Mouse (Mus musculus) retina, embryonic 14.5 days (tissue): Measurements from ENCODE around the gene Fam72a.

Experiments
- DNase-seq: peaks from one replicate; pipeline ENCODE4 v3.0.0-alpha.2; 2015; ENCODE audit warnings: low spot score

Fam72a gene

DNA sequence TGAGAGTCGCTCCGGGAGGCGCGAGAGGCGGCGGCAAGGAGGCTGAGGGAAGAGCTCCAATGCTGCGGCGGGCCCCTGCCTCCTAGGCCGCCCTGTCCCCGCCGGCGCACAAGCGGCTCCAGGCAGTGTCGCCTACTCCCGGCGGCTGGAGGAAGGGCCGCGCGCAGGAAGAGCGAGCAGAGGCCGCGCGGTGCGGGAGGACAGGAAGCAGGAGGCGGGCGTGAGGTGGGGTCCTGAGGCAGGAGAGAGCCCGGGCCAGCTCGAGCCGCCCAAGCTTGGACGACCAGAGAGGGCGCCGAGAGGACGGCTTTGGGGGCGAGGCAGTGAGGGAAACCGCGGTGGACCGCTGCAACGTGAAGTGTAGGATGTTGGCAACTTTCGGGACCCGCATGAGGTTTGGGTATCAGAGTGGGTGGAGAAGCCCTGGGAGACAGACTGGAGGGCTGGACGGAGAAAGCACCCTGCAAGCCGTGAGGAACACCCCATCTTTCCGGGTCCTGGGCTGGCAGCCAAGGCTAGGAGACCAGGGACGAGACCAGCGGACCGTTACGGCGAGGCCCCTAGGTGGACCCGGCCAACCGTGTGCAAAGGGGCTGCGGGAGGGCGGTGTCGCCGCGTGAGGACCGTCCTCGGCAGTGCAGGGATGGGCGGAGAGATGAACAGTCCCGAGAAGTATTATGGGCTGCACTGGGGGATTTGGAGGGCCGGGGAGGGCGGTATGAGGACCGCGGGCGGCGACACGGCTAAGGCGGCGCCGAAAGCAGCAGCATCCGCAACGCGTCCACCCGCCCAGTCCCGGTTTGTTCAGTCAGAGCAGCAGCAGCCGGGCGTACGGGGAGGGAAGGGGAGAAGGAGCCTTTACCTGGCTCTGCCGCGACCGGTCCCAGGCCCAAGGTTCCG lies 1.1 kb upstream of the Fam72a start:
- peak; percentile 66 for DNase-seq

DNA sequence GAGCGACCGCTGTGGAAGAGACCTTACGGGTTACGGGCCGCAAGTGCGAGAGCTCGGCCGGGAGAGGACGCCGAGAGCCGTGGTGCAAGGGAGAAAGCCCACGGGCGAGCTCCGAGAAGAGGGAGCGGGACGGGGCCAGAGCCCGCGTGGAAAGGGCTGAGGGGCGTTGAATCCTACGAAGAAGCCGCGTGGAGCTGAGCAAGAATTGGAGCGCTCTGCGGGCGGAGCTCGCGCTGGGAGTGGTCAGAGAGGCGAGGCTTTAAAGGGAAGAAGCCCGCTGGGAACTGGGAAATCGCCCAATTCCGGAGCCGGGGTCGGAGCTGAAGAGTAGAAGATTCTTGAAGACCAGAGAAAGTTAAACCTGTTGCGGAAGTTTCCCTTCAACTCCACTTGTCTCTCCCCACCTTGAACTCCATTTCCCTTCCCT lies 391 bp downstream of the Fam72a start:
- peak; percentile 68 for DNase-seq

DNA sequence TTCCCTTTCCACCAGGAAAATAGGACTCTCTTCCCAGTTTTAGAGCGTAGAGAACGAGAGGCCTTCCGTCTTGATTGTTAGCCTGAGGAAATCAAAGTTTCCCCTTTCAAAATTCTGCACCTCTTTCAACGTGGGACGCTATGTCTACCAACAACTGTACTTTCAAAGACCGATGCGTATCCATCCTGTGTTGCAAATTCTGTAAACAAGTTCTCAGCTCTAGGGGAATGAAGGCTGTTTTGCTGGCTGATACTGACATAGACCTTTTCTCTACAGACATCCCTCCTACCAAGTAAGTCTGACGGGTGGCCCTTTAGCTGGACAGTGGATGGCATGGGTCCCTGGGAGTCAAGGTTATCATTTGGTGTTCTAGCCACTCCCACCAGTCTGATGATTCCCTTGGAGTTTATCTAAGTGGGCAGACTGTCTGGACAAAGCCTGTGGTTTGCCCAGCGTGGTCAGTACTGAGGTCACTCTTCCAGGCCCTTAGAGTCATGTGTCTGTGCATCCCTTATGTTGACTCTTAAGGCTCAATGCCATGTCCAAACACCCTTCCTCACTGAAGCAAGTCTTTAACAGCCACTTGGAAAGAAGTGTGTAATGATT lies 961 bp downstream of the Fam72a start:
- DNase-seq = peak; percentile 29

DNA sequence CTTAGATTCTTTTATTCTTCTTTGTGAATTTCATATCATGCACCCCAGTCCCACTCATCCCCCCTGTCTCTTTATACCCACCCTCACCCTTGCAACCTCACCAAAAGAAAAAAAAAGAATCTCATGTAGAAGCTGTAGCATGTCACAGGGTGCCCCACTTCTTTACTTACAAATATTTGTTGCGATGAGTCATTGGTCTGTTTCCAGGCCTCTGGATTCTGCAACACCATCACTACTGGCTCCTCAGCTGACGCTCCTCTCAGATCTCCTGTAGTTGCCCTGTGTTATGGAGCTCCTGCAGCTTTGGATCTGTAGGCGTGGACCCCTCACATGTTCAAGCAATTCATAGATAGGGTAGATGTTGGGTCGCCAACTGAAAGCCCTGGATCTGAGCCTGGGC lies 12.1 kb downstream of the Fam72a start:
- DNase-seq = no peak

DNA sequence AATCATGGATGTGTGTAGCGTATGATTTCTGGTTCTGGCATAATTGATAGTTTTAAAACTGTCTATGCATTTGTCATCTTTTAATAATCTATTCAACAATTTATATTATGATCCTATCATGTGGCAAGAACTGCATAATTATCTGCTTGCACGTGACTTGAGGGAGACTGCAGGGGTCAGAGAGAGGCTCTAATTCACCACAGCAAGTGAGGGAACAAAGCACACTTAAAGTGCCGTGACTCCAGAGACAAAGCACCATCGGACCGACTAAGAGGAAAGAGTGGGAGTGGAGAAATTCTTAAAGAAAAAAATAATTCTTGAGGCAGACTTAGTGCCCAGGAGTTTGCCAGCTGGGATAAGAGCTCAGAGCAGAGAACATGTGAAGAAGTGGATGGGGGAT lies 13.1 kb downstream of the Fam72a start:
- DNase-seq = no peak

DNA sequence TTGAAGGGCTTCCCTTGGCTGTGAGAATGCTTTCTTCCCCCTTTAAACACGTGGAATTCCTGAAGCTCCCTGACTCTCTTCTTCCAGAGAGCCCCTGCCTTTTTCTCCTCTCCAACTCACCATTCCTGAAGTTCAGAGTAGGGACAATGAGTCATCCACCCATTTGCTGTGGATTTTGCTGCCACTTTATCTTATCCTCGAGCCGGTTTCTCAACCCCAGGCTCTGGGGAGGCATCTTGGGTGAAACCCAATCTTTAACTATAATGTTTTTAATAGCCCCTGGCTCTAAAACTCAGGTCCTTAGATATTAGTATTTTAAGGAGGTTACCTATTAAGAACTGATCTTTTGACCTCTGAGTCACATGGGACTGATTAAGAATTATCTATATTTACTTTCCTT lies 13.7 kb downstream of the Fam72a start:
- DNase-seq = no peak

DNA sequence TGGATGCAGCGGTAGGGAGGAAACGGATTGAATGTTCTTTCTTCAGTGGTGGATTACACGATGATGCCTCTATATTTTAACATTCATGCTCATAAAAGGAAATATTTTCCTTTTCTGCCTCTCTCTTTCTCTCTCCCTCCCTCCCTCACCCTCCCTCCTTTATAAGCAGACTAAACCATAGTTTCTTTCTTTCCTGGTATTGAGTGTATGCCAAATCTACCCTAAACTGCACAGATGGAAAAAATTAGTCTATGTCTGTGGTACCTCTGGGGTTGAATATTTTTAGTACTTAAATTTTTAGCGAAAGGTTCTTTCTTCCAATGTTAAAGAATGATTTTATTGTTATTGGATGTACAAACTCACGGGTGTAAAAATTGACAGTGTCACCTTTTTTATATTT lies 14.2 kb downstream of the Fam72a start:
- DNase-seq = no peak

DNA sequence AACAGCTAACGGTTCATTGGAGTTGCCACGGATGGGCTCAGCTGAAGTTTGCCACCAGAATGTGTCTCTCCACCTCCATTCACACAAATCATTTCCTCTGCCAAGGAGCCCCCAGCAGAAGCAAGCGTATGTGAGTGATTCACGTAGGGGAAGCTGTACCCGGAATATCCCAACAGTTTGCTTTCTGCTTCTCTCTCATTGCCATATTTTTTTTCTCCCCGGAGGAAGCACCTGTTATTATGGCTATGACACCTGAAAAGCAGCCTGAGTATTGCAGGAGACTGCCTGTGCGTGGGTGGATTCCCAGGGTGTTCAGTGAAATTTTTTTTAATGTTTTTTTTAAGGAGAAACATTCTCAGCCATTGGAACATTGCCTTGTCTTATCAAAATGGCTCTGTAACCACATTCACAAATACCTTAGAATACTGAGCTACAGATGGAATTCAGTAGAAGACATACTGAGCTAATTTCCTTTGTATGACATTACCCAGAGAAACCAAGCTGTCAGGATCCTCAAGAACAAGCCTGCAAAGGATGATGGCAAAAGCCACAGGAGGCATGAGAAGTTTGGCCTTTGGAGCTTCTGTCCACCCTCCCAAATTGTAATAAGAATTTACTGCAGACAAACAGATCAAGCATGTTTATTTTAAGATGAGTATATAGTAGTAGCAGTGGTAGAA lies 16.3 kb downstream of the Fam72a start:
- no peak for DNase-seq

DNA sequence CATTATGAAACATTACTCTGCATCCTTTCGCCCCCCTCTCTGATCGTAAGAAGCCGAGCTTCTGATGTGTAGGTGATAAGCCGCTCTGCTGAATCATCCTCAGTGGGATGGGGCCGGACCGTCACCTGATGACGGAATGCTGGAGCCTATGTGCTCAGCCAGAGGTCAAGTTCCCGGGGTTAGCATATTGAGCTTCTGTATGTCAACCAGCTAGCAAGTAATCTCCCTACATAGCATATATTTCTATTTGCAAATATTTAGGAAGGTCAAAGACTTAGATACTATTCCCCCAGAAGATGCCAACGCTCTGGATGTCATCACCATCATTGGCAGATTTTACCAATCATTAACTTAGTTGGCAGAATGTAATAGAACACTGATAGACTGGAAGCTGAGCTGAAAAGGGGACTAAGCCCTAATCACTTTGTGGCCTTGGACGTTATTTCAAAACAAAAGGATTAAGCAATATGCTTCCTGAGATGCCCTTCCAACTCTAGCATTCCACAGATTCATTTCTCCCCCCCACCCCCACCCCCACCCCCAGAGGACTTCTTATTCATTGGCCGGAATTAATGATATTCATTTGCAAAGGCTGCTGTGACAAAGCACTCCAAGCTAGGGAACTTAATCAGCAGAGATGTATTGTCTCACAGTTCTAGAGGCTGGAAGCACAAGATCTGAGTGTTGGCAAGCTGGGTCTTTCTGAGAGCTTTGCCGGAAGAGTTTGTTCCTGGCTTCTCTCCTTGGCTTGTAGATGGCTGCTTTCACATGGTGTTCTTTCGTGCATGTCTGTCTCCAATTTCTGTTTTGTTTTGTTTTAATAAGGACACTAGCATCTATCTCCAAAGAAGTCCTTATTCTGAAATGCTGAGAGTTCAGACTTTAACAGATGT lies 19.3 kb downstream of the Fam72a start:
- no peak for DNase-seq

DNA sequence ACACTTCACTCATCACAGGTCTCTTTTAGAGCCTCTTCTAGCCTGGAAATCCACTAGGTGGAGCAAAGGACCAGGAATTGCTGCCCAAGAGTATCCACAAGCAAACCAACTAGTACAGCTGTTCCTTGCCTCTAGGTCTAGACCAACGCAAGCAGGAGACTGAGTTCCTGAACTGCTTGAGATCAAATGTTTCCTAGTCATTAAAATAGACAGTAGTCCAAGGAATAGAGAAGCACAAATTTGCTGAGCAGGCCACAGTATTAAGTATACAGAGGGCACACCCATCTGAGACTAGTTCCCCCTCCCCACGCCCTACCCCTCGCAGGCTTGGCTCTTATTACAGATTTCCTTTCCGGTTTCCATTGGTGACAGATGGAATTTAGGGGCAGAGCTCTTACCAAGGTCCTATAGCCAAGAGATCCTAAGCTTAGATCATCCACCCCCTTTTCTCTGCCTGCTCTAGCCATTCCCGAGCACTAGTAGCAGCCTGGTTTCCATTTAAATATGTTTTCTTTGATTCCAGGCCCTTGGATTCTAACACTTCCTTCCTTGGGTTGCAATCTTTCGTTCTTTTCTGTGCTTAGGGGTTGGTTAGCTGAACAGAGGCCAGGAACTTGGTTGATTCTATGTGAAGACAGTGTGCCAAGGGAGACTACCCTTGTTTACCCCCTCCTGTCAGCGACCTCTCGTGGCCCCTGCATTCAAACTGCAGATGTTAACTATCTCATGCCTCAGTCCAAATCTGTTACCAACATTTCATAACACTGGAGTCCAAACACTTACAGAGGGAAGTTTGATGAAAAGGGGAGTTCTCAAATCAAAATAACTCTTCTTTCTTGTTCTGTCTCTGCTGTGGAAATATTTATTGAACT lies 21.0 kb downstream of the Fam72a start:
- DNase-seq = no peak

DNA sequence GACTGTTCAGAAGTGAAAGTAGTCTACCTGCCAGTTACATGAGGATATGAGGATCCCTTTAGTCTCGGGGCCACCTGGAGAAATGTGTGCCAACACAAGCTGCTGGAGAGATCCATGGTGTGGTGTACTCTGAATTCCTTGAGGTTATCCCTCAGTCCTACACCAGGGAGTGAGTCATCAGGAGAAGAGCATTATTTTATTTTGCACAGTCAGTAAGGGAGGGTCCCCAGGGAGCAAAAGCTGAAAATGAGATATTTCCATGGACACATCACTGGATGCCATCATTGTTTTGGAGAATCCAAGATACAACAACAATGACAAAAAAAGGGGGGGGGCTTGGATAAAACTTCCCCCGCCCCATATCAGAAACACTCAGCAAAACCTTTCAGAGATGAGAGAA lies 24.3 kb downstream of the Fam72a start:
- no peak for DNase-seq

DNA sequence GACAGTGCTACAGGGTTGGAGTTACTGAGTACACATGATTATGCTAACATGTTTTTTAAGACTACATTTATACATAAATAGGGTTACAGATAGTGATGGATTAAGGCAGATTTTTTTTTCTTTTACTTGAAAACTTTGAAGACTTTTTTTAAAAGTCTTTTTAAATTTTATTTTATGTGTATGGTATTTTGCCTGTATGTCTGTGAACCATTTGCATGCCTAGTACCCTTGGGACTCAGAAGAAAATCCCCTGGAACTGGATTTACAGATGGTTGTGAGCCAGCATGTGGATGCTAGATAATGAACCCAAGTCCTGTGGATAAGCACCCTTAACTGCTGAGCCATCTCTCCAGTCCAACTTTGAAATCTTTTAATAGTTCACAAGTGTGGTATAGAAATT lies 25.7 kb downstream of the Fam72a start:
- no peak for DNase-seq

DNA sequence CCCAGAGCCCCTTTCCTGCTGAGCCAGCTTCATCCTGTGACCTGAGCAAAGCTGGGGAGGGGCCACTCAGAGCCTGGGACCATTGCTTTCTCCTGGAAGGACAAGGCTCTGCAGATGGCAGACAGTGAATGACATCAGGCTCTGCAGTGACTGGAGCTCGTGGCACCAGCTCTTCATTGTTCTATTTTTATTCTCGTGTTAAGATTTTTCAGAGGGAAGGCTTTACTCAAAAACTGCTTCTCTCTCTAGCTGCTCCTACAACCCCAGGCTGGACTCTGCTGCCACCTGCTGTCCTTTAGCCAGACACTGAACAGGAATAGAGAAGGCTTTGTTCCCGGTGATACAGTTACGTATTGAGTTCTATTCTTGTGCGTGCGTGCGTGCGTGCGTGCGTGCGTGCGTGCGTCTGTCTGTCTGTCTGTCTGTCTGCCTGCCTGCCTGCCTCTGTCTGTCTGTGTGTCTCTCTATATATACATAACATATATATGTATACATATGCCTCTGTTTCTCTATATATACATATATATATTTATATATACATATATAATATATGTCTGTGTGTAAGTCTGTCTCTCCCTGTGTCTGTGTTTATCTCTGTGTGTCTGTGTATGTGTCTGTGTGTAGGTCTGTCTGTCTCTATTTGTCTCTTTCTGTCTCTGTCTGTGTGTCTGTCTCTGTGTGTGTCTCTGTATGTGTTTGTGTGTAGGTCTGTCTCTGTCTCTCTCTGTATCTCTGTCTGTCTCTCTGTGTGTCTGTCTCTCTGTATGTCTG lies 27.5 kb downstream of the Fam72a start:
- peak; percentile 93 for DNase-seq

DNA sequence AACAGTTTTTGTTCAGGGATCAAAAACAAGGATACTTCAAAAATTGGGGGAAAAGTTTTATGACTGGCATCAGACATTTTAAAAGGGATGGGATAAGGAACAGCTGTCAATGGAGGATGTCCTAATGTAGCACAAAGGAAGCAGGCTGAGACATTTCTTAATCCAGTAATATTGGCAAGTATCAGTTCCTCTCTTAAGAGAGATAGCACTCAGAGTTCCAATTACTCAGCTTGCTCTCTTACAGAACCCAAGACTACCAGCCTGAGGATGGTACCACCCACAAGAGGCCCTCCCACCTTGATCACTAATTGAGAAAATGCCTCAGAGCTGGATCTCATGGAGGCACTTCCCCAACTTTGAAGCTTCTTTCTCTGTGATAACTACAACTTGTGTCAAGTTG lies 32.8 kb downstream of the Fam72a start:
- DNase-seq = no peak

DNA sequence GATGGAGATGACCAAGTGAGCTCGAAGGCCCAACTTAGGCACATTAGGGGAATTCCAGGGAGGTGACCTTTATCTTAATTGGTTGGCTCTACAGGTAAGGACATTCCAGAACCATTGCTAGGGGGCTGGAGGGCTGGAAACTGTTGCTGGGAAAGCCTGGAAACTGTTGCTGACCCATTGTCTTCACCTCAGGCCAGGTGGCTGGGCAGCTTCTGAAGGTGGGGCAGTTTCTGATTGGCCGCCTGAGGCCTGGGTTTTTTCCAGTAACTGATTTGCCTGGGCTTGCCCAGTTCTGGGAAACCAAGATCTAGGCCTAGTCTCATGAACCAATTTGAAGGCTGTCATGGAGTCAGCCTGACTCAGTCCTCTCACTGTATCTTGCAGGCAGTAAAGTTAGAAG lies 34.4 kb downstream of the Fam72a start:
- no peak for DNase-seq

DNA sequence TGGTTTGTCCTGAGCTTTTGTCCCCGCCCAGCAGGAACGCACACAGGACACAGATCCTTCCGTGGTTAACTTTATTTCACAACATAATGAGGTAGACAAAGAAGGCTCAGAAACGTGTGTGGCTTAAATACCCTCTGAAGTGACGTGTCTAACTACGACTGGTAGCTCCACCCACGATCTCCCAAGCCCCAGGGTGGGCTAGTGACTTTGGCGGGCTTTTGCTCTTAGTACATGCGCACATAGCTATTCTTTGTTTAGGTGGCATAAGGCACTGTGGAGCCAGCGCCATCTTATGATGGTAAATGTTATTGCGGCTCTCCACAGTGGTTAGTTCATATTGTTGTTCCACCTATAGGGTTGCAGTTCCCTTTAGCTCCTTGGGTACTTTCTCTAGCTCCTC lies 38.4 kb downstream of the Fam72a start:
- DNase-seq = peak; percentile 34

DNA sequence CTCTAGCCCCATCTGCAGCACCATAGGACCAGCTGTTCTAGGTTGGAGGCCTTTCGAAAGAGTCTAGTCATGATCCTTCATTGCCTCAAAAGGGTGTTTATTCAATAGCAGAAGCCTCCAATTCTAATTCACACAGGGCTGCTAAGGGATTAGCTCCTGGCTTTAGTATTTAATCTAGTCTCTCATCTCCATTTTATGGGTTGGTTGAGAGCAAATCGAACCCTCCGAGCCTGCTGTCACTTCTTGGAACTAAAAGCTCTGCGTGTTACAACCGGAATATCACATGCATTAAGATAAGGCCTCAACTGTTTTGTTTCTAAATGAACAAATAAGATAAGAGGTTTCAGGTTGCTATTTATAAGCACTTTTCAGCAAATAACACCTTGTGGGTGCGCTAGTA lies 42.0 kb downstream of the Fam72a start:
- no peak for DNase-seq

DNA sequence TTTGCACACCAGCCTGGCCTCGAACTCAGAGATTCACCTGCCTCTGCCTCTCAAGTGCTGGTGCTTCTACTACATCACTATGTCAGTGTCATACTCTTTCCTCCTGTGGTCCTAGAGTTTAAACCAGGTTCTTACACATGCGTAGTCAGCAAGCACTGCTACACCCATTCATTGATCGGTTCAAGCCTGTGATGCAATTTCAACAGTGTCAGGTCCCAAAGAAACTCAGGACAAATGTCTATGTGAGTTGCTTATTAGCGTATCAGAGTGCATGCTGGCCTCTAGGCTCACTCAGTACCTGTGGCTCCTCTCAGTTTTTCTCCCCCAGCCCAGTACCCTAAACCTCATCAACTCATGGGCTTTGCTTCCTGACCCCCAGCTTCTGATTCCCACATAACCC lies 42.7 kb downstream of the Fam72a start:
- DNase-seq = no peak

DNA sequence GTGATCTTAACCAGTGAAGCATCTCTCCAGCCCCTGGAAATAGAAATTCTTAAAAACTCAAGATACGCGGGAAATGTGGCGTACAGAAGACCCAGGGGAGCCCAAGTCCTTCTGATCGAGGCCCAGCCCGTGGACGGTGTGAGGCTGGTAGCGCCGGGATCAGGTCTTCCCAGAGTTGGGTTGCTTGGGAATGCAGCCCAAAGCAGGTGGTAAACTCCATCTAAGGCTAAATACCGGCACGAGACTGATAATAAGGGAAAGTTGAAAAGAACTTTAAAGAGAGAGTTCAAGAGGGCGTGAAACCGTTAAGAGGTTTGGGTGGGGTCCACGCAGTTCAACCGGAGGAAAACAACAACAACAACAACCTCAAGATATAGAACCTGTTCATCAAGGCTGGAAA lies 46.0 kb downstream of the Fam72a start:
- peak; percentile 28 for DNase-seq

DNA sequence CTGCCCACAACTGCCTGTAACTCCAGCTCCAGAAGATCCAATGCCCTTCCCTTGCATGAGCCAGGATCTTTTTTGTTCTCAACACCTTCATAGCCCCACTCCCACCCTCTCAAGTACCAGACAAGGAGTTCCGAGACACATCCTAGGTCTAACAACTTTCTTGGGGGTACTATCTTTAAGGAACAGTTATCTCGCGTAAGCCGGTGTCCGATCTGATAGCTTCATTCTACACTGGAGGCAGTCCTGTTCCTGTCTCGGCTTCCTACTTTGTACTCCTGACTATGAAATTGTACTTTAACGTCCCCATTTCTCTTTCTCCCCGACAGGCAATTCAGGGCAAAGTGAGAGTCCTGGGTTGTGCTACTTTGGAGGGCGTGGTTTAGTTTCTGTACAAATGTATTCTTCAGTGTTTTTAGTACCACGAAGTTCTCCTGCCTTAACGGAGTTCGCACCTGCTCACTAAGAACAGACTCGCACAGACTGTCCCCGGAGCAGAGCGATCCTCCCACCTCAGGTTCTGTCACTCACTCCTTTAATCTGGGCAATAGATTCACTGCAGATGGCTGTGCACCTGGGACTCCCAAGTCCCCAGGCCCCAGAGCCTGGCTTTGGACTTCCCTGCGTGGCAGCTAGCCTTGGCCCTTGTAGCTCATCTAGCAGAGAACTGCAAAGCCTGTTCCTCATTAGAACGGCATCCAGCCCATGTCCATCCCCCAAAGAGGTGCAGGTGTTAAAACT lies 51.4 kb downstream of the Fam72a start:
- no peak for DNase-seq
